Mouse (Mus musculus) bone marrow, adult 2 months (tissue): ENCODE results near the gene Iqcf4.

Experiments used
- CTCF ChIP-seq: fragments of 200-500 bp; IDR thresholded peaks from 2 replicates; pipeline ENCODE4 v1.5.1; 2011; ENCODE audit warnings: low read length, control low read depth; ENCODE audit not compliant: control insufficient read depth, insufficient read depth
- POLR2A ChIP-seq: fragments of 200-500 bp; IDR thresholded peaks from 2 replicates; pipeline ENCODE4 v1.6.1; 2011; ENCODE audit warnings: low read depth, mild to moderate bottlenecking, control low read depth, low read length, borderline replicate concordance; ENCODE audit not compliant: control insufficient read depth

DNA sequence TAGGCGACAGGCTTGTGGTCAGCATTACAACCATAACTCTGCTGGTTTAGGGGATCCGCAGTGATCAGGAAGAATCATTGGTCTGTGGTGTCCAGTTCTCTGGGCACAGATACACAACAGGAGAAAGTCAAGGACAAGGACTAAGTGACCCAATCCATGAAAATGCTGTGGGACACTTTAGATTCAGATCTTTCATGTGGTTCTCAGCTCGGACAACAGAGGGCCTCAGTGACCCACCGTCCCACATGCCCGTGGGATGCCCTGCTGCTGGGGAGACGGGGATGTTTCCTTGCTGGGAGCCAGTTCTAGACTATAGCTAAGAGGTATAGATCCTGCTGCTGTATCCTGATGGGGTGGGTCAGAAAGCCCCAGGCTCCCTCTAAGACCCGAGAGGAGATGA lies 27.7 kb upstream of the Iqcf4 start:
- TF ChIP-seq POLR2A, result no peak
- TF ChIP-seq CTCF, result no peak
